Mouse (Mus musculus) kidney, adult 9 months (tissue): ENCODE data around the gene Rest.
A peak's percentile ranks its signal among the peaks of the same experiment; 100 is the strongest.

Experiments used
- DNase-seq: peaks from one replicate; pipeline ENCODE4 v3.0.0; 2022

Rest gene

GRCm38 (mm10) chr5:77266066-77266885 is 985 bp downstream of the Rest start:
- peak; percentile 50 for DNase-seq

GRCm38 (mm10) chr5:77266886-77267401 is 1.7 kb downstream of the Rest start:
- peak; percentile 41 for DNase-seq

- DNase-seq: no peak
These were observed 2.1 kb downstream of the Rest start for GRCm38 (mm10) chr5:77267441-77267840.

GRCm38 (mm10) chr5:77267957-77268624 is 2.8 kb downstream of the Rest start:
- DNase-seq: no peak

- no peak for DNase-seq
These were observed 4.1 kb downstream of the Rest start for GRCm38 (mm10) chr5:77269399-77269798.

GRCm38 (mm10) chr5:77273151-77273550 is 7.9 kb downstream of the Rest start:
- DNase-seq: no peak

- DNase-seq: peak; percentile 41
These were observed 10.7 kb downstream of the Rest start for GRCm38 (mm10) chr5:77275950-77276349.

GRCm38 (mm10) chr5:77277204-77277603 is 11.9 kb downstream of the Rest start:
- no peak for DNase-seq

- DNase-seq: no peak
These were observed 16.4 kb downstream of the Rest start for GRCm38 (mm10) chr5:77281518-77282174.

GRCm38 (mm10) chr5:77282242-77282641 is 17.0 kb downstream of the Rest start:
- DNase-seq: no peak

GRCm38 (mm10) chr5:77285685-77286084 is 20.4 kb downstream of the Rest start:
- no peak for DNase-seq

- no peak for DNase-seq
These were observed 21.6 kb downstream of the Rest start for GRCm38 (mm10) chr5:77286904-77287303.

GRCm38 (mm10) chr5:77287901-77288300 is 22.6 kb downstream of the Rest start:
- no peak for DNase-seq

GRCm38 (mm10) chr5:77289686-77290085 is 24.4 kb downstream of the Rest start:
- no peak for DNase-seq

GRCm38 (mm10) chr5:77290606-77291005 is 25.3 kb downstream of the Rest start:
- DNase-seq: no peak

- no peak for DNase-seq
These were observed 27.7 kb downstream of the Rest start for GRCm38 (mm10) chr5:77292803-77293522.

GRCm38 (mm10) chr5:77299486-77299885 is 34.2 kb downstream of the Rest start:
- no peak for DNase-seq

- DNase-seq: no peak
These were observed 36.1 kb downstream of the Rest start for GRCm38 (mm10) chr5:77301296-77301903.

GRCm38 (mm10) chr5:77307821-77308553 is 42.7 kb downstream of the Rest start:
- DNase-seq: no peak

- DNase-seq: peak; percentile 13
These were observed 44.0 kb downstream of the Rest start for GRCm38 (mm10) chr5:77309051-77309906.
